Comparison of ENCODE assay signal across 18 mouse cellular contexts in genomic region chr19:27149567-27149966, GRCm38 (mm10).
DNase-seq lines count a peak whose midpoint lies in the region; ATAC-seq and TF ChIP-seq lines count a peak whose summit lies in the region.
"Had no signal": no experiment of that assay in that cellular context is flagged by ENCODE, and none has a peak within 500 bp of the region (broad histone marks: within the 10 kb centered on the region; RNA-seq: fewer than 3 reads in every experiment).

No protein-coding gene starts in this region.

- no peak overlapping the region for H3K27ac ChIP-seq in kidney, postnatal 0 days
- H3K27ac ChIP-seq in thymus, adult 2 months (ENCODE audit: control insufficient read depth, insufficient read depth, low read length), result no peak overlapping the region
- H3K27ac ChIP-seq in liver, embryonic 16.5 days (ENCODE audit: low read length), result no peak overlapping the region
- no peak overlapping the region for H3K27ac ChIP-seq in forebrain, embryonic 14.5 days (ENCODE audit: low read depth, low read length)
- H3K27ac ChIP-seq: embryonic facial prominence, embryonic 13.5 days; hindbrain, embryonic 14.5 days; liver, embryonic 14.5 days; neural tube, embryonic 12.5 days had no signal

- 0 out of 2 replicates have a peak, but pooled peaks cover 4% of the 10 kb centered on the region for H3K4me1 ChIP-seq in kidney, postnatal 0 days (replicated peaks; ENCODE audit: insufficient read depth, low read length)
- peaks cover 10% of the 10 kb centered on the region for H3K4me1 ChIP-seq in thymus, adult 2 months (replicated peaks; ENCODE audit: control insufficient read depth, insufficient read depth, low read length)
- H3K4me1 ChIP-seq in liver, embryonic 16.5 days (ENCODE audit: control insufficient read depth, low read depth, low read length), result no peaks in the 10 kb centered on the region
- no peaks in the 10 kb centered on the region; the same call in 1 of the 2 replicates for H3K4me1 ChIP-seq in forebrain, embryonic 14.5 days (ENCODE audit: control insufficient read depth, insufficient read depth, low read length)

- TF ChIP-seq CTCF in kidney, postnatal 0 days (IDR thresholded peaks at IDR 0.05; ENCODE audit: low read depth), result no peak
- no peak for TF ChIP-seq CTCF in thymus, adult 2 months (IDR thresholded peaks at IDR 0.05; ENCODE audit: borderline replicate concordance, control insufficient read depth, extremely low read depth, insufficient read depth, low read length, poor library complexity)

- no peak overlapping the region for H3K4me2 ChIP-seq in kidney, postnatal 0 days (ENCODE audit: low read length)
- H3K4me2 ChIP-seq in liver, embryonic 16.5 days (ENCODE audit: low read depth, low read length), result no peak overlapping the region
- H3K4me2 ChIP-seq in forebrain, embryonic 14.5 days (ENCODE audit: low read length), result no peak overlapping the region
- H3K4me2 ChIP-seq: embryonic facial prominence, embryonic 13.5 days; hindbrain, embryonic 14.5 days; neural tube, embryonic 12.5 days had no signal

- no peaks in the 10 kb centered on the region for H3K27me3 ChIP-seq in kidney, postnatal 0 days (ENCODE audit: insufficient read depth, low read length)
- H3K27me3 ChIP-seq in thymus, adult 2 months (ENCODE audit: control insufficient read depth, insufficient read depth, low read length), result no peaks in the 10 kb centered on the region
- H3K27me3 ChIP-seq in liver, embryonic 16.5 days (ENCODE audit: control insufficient read depth, insufficient read depth, low read depth, low read length), result no peaks in the 10 kb centered on the region
- H3K27me3 ChIP-seq in forebrain, embryonic 14.5 days (replicated peaks; ENCODE audit: control insufficient read depth, insufficient read depth, low read length), result no peaks in the 10 kb centered on the region
- H3K27me3 ChIP-seq: embryonic facial prominence, embryonic 13.5 days; neural tube, embryonic 12.5 days had no signal

- no peak for TF ChIP-seq POLR2A in thymus, adult 2 months (IDR thresholded peaks at IDR 0.05; ENCODE audit: control insufficient read depth, extremely low read depth, insufficient read depth, low read length, poor library complexity)

- no peak overlapping the region for H3K9ac ChIP-seq in kidney, postnatal 0 days (ENCODE audit: low read depth, low read length)
- H3K9ac ChIP-seq in liver, embryonic 16.5 days (ENCODE audit: low read depth, low read length), result no peak overlapping the region
- no peak overlapping the region for H3K9ac ChIP-seq in forebrain, embryonic 14.5 days (ENCODE audit: low read length)
- H3K9ac ChIP-seq: embryonic facial prominence, embryonic 13.5 days; hindbrain, embryonic 14.5 days; liver, embryonic 14.5 days; neural tube, embryonic 12.5 days had no signal

- no peaks in the 10 kb centered on the region for H3K36me3 ChIP-seq in kidney, postnatal 0 days (ENCODE audit: insufficient read depth, low read length)
- no peaks in the 10 kb centered on the region for H3K36me3 ChIP-seq in thymus, adult 2 months (ENCODE audit: control insufficient read depth, insufficient read depth, low read length)
- no peaks in the 10 kb centered on the region for H3K36me3 ChIP-seq in liver, embryonic 16.5 days (ENCODE audit: control insufficient read depth, insufficient read depth)
- H3K36me3 ChIP-seq in forebrain, embryonic 14.5 days (ENCODE audit: control insufficient read depth, insufficient read depth, low read length), result no peaks in the 10 kb centered on the region
- H3K36me3 ChIP-seq: embryonic facial prominence, embryonic 13.5 days; neural tube, embryonic 12.5 days had no signal

- no peak for ATAC-seq in kidney, postnatal 0 days (replicated peaks; ENCODE audit: low FRiP score, low read depth)
- ATAC-seq in liver, embryonic 16.5 days (ENCODE audit: low read depth), result 0 out of 2 replicates have a peak, but pooled peaks have one; percentile 30
- ATAC-seq in forebrain, embryonic 14.5 days, result no peak

- no peaks in the 10 kb centered on the region for H3K9me3 ChIP-seq in kidney, postnatal 0 days (replicated peaks; ENCODE audit: low read length)
- no peaks in the 10 kb centered on the region for H3K9me3 ChIP-seq in liver, embryonic 16.5 days (replicated peaks; ENCODE audit: control insufficient read depth, low read length)
- no peaks in the 10 kb centered on the region for H3K9me3 ChIP-seq in forebrain, embryonic 14.5 days (replicated peaks; ENCODE audit: control insufficient read depth, low read length)
- H3K9me3 ChIP-seq: embryonic facial prominence, embryonic 13.5 days; neural tube, embryonic 12.5 days had no signal

- peak; percentile 11 for DNase-seq in kidney, postnatal 0 days (ENCODE audit: low spot score)
- no peak for DNase-seq in kidney, adult 9 months
- DNase-seq in thymus, postnatal 25 days, result peak; percentile 19
- no peak for DNase-seq in thymus, adult 2 months
- peak; percentile 16 for DNase-seq in thymus, postnatal 4 days
- no peak for DNase-seq in adrenal gland, adult 8-10 months
- DNase-seq in forebrain, embryonic 14.5 days (ENCODE audit: low spot score), result no peak
- DNase-seq: adrenal gland, postnatal 14 days; cerebellum, adult 8-10 months; gastrocnemius, postnatal 14 days; kidney, adult 8-10 months; layer of hippocampus, postnatal 36 days; left cerebral cortex, postnatal 4 days had no signal

- WGBS in kidney, postnatal 0 days, result 60% methylated on average over 4 of the region's 4 CpGs
- 16% methylated on average over 4 of the region's 4 CpGs for WGBS in thymus, adult 2 months
- 19% methylated on average over 4 of the region's 4 CpGs for WGBS in liver, embryonic 16.5 days (ENCODE audit: insufficient replicate concordance)
- 94% methylated on average over 4 of the region's 4 CpGs for WGBS in forebrain, embryonic 14.5 days

- H3K4me3 ChIP-seq in kidney, postnatal 0 days (replicated peaks; ENCODE audit: low read depth, low read length), result no peak overlapping the region
- no peak overlapping the region for H3K4me3 ChIP-seq in thymus, adult 2 months (ENCODE audit: control insufficient read depth, insufficient read depth, low read length)
- no peak overlapping the region for H3K4me3 ChIP-seq in liver, embryonic 16.5 days (ENCODE audit: low read depth, low read length)
- no peak overlapping the region for H3K4me3 ChIP-seq in forebrain, embryonic 14.5 days (ENCODE audit: low read depth, low read length)
- H3K4me3 ChIP-seq: embryonic facial prominence, embryonic 13.5 days; neural tube, embryonic 12.5 days had no signal

Comparison
In these comparisons a context has a peak if more than half of its experiments do, and no peak if none do; other contexts are left out.
1. DNase-seq: peak in kidney, postnatal 0 days (single experiment), thymus, postnatal 25 days (single experiment) and thymus, postnatal 4 days (single experiment); none in kidney, adult 9 months (single experiment), thymus, adult 2 months (single experiment), adrenal gland, adult 8-10 months (single experiment) and forebrain, embryonic 14.5 days (single experiment).